ENCODE assay signal across 8 mouse cellular contexts in the genomic region with DNA sequence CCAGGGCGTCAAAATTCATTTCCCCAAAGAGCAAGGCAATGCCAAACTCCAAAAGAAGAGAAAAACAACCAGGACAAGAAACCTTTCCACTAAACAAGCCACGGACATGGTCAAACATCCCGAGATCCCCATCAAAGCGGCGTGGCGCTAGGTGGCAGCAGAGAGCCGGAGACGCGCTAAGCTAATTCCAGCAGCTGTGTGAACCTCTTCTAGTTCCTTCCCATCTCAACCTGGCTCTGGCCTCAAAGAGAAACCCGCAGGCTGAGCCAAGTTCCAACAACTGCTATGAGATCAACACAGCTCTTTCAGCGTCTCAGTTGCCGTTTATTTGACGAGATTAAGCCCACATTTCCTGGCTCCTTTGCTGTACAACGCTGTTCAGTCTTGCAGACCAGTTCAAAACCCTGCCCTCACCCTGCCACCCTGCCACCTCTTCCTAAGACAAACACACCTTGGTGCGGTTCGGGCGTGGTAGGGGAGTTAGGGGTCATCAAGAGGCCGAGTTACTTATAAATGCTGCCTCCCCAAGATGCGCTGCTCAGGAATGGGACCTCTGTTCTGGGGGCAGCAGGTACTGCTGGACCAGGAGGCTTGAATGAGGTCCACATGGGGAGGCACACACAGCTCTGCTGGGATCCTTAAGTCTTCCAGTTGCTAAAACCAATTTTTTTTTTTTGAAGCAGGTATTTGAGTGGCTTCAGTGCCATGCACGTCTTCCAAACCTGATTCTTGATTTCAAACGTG. TPM values are rescaled to one million over a fixed set of nuclear protein-coding genes. Genes with fewer than 3 reads are reported as not detected.
DNase-seq lines count a peak whose midpoint lies in the region; ATAC-seq and TF ChIP-seq lines count a peak whose summit lies in the region.

No protein-coding gene starts in this region.

- 17% methylated on average over 21 of the region's 21 CpGs for WGBS in liver, postnatal 0 days (ENCODE audit: insufficient replicate concordance)
- 25% methylated on average over 21 of the region's 21 CpGs for WGBS in olfactory bulb, adult 2 months

- TF ChIP-seq EP300 in liver, postnatal 0 days (IDR thresholded peaks at IDR 0.05; ENCODE audit: low read depth): no peak

- H3K4me3 ChIP-seq in C2C12 (ENCODE audit: insufficient read depth, poor library complexity, severe bottlenecking): no peak overlapping the region
- no peak overlapping the region for H3K4me3 ChIP-seq in liver, postnatal 0 days (ENCODE audit: low read depth, low read length)
- no peak overlapping the region for H3K4me3 ChIP-seq in olfactory bulb, adult 2 months (ENCODE audit: insufficient read depth, low read depth, low read length)

- no peak overlapping the region for H3K27ac ChIP-seq in liver, postnatal 0 days (ENCODE audit: low read depth)
- H3K27ac ChIP-seq in olfactory bulb, adult 2 months (ENCODE audit: insufficient read depth, low read depth, low read length): no peak overlapping the region

- TF ChIP-seq POLR2A in olfactory bulb, adult 2 months (IDR thresholded peaks at IDR 0.05; ENCODE audit: insufficient read depth, low read depth, low read length): no peak

- peaks cover 6% of the 10 kb centered on the region for H3K27me3 ChIP-seq in C2C12 (ENCODE audit: control insufficient read depth, insufficient read depth, insufficient read length)
- H3K27me3 ChIP-seq in liver, postnatal 0 days (ENCODE audit: insufficient read depth, low read length): no peaks in the 10 kb centered on the region

- no peak overlapping the region for H3ac ChIP-seq in C2C12 (ENCODE audit: control insufficient read depth, insufficient read length, low read depth)

- peak; percentile 85 for TF ChIP-seq CTCF in C2C12 (IDR thresholded peaks at IDR 0.05; ENCODE audit: control insufficient read depth, insufficient read depth, insufficient read length)
- peak; percentile 93 for TF ChIP-seq CTCF in liver, postnatal 0 days (IDR thresholded peaks at IDR 0.05; ENCODE audit: low read depth)
- peak; percentile 84 for TF ChIP-seq CTCF in olfactory bulb, adult 2 months (IDR thresholded peaks at IDR 0.05; ENCODE audit: insufficient read depth, low read depth, low read length)

- no peaks in the 10 kb centered on the region for H3K9me3 ChIP-seq in liver, postnatal 0 days (ENCODE audit: low read length)

- no peaks in the 10 kb centered on the region for H3K4me1 ChIP-seq in liver, postnatal 0 days (ENCODE audit: insufficient read depth)
- 0 out of 2 replicates have a peak, but pooled peaks cover 3% of the 10 kb centered on the region for H3K4me1 ChIP-seq in olfactory bulb, adult 2 months (ENCODE audit: control insufficient read depth, insufficient read depth, low read length)

- no peaks in the 10 kb centered on the region for H3K79me2 ChIP-seq in C2C12 (ENCODE audit: control insufficient read depth, insufficient read depth)

- H3K36me3 ChIP-seq in C2C12 (ENCODE audit: control insufficient read depth, insufficient read depth): no peaks in the 10 kb centered on the region
- no peaks in the 10 kb centered on the region for H3K36me3 ChIP-seq in liver, postnatal 0 days (replicated peaks; ENCODE audit: insufficient read depth, low read length)

- peak; percentile 97 for ATAC-seq in granulocyte monocyte progenitor cell, adult 5-6 weeks (replicated peaks; ENCODE audit: poor library complexity, severe bottlenecking)
- no peak for ATAC-seq in liver, postnatal 0 days

- H3K79me3 ChIP-seq in C2C12 (ENCODE audit: low read depth): no peaks in the 10 kb centered on the region

- no peak overlapping the region for H3K4me2 ChIP-seq in liver, postnatal 0 days (ENCODE audit: low read depth, low read length)

- no peak overlapping the region for H3K9ac ChIP-seq in liver, postnatal 0 days (replicated peaks)

- DNase-seq in adrenal gland, adult 2 months: peak; percentile 82
- DNase-seq in embryo, embryonic 11.5 days (ENCODE audit: low read depth, low spot score): peak; percentile 74
- peak; percentile 63 to 94 for DNase-seq in kidney, postnatal 36 days
- DNase-seq in liver, postnatal 0 days: peak; percentile 82
- DNase-seq in testis, postnatal 10 days (ENCODE audit: low spot score): peak; percentile 93

TF ChIP-seq in C2C12, 6 proteins besides CTCF, POLR2A, EP300 and RAD21:
- TF ChIP-seq MYOD1 (IDR thresholded peaks at IDR 0.05; ENCODE audit: control insufficient read depth, insufficient read length, low read depth) (no peak), CEBPB (IDR thresholded peaks at IDR 0.05; ENCODE audit: low read depth) (no peak), FOSL1 (IDR thresholded peaks at IDR 0.05; ENCODE audit: insufficient read depth, low read length, poor library complexity, severe bottlenecking) (no peak), MYOG (IDR thresholded peaks at IDR 0.05; ENCODE audit: control insufficient read depth, extremely low read depth, insufficient read length) (no peak), USF1 (IDR thresholded peaks at IDR 0.05; ENCODE audit: low read depth) (no peak), MAX (IDR thresholded peaks at IDR 0.05) (no peak)

RNA-seq across cellular contexts. Expression of gene Kbtbd8, which starts 18.5 kb away (rescaled TPM):
- polyA plus RNA-seq in C2C12 (2012; fragmentation: generic; extraction: Trizol): 0.51 TPM
- total RNA-seq in adrenal gland, adult 2 months (2021): 1 to 10 TPM; 3.4 to 4.2 TPM
- 0.06 and 0.50 TPM in 2 replicates for polyA plus RNA-seq in adrenal gland, adult 2 months (2012; rRNA removed)
- 6.4 and 9.8 TPM in 2 replicates for total RNA-seq in granulocyte monocyte progenitor cell, adult 5-6 weeks (2014; fragmentation: Nextera tagmentation)
- total RNA-seq in granulocyte monocyte progenitor cell, adult 5-6 weeks (2017): 7.2 and 8.1 TPM in 2 replicates
- polyA plus RNA-seq in liver, postnatal 0 days (2015; fragmentation: Nextera tagmentation; extraction: Ambion mirVana): 1.1 and 1.2 TPM in 2 replicates
- not detected in 2 replicates for polyA plus RNA-seq in olfactory bulb, adult 2 months (2012; ENCODE audit: insufficient read depth, insufficient read length, low replicate concordance, missing spikeins)
